Mouse (Mus musculus) CH12.LX (cell line): ENCODE measurements at regions not wholly inside any gene's neighbourhood (a gene's known extent, or its start where the extent isn't known, plus 50 kb on each side); places are given as distances from the start of the nearest gene placed in this dataset.

Experiments used
- DNase-seq: peaks from one replicate; pipeline ENCODE4 v3.0.0-alpha.2; 2013; ENCODE audit errors: extremely low read depth
- H3K27ac ChIP-seq: 2 replicates; pipeline ENCODE4 v1.5.1; 2012; ENCODE audit warnings: low read depth, mild to moderate bottlenecking, control low read depth, moderate library complexity; ENCODE audit not compliant: insufficient read depth
- H3K27me3 ChIP-seq: replicated peaks from 2 replicates; pipeline ENCODE3; 2012; ENCODE audit warnings: inconsistent platforms
- H3K36me3 ChIP-seq, 2 experiments: replicated peaks in 1 of 2; 2 replicates each; pipeline versions ENCODE3 to v1.6.1; 2012; ENCODE audit warnings: inconsistent platforms in 1 of 2, low read length in 1 of 2, mild to moderate bottlenecking in 1 of 2, mixed read lengths in 1 of 2, moderate library complexity in 1 of 2; ENCODE audit not compliant: control insufficient read depth in 1 of 2, insufficient read depth in 1 of 2
- H3K4me1 ChIP-seq, 2 experiments: 2 replicates each; pipeline ENCODE4 v1.6.1; 2012; ENCODE audit warnings: inconsistent platforms in 1 of 2, moderate library complexity in 1 of 2; ENCODE audit not compliant: insufficient read depth in 2 of 2, control insufficient read depth in 1 of 2
- H3K4me2 ChIP-seq: 2 replicates; pipeline ENCODE4 v1.6.1; 2012; ENCODE audit warnings: low read depth, mild to moderate bottlenecking, control low read depth; ENCODE audit not compliant: poor library complexity, insufficient read depth, severe bottlenecking
- H3K4me3 ChIP-seq, 3 experiments: fragments of 150-350 bp in 1 of 3; sonication (generic) in 1 of 3; replicated peaks in 1 of 3; 2 replicates each; pipeline versions ENCODE3 to v1.5.1; 2011 to 2012; ENCODE audit warnings: low read depth in 2 of 3, low read length in 2 of 3, mild to moderate bottlenecking in 2 of 3, moderate library complexity in 2 of 3, control low read depth in 1 of 3, improper control_type of control experiment in 1 of 3, inconsistent platforms in 1 of 3, mixed read lengths in 1 of 3; ENCODE audit not compliant: poor library complexity in 1 of 3
- H3K79me2 ChIP-seq: replicated peaks from 2 replicates; pipeline ENCODE4 v1.6.1; 2012; ENCODE audit warnings: mild to moderate bottlenecking, moderate library complexity; ENCODE audit not compliant: control insufficient read depth, poor library complexity, insufficient read depth, severe bottlenecking; ENCODE audit errors: extremely low read depth
- H3K9ac ChIP-seq: 2 replicates; pipeline ENCODE4 v1.6.1; 2012; ENCODE audit warnings: low read depth, mild to moderate bottlenecking, control low read depth, moderate library complexity; ENCODE audit not compliant: insufficient read depth
- H3K9me3 ChIP-seq: replicated peaks from 2 replicates; pipeline ENCODE3; 2012; ENCODE audit warnings: low read length, inconsistent platforms, mixed read lengths
- BHLHE40 ChIP-seq: IDR thresholded peaks from 2 replicates; pipeline ENCODE4 v1.6.1; 2011; ENCODE audit warnings: mild to moderate bottlenecking, low read depth, low read length, improper control_type of control experiment
- CHD1 ChIP-seq: IDR thresholded peaks from 2 replicates; pipeline ENCODE4 v1.6.1; 2012; ENCODE audit warnings: low read depth, low read length, improper control_type of control experiment, inconsistent platforms
- CHD2 ChIP-seq: IDR thresholded peaks from 2 replicates; pipeline ENCODE4 v1.6.1; 2011; ENCODE audit warnings: low read length, improper control_type of control experiment
- CTCF ChIP-seq, 2 experiments: IDR thresholded peaks in 1 of 2; conservative IDR thresholded peaks in 1 of 2; 2 replicates each; pipeline ENCODE4 v1.5.1; 2011 to 2012; ENCODE audit warnings: low read depth in 2 of 2, low read length in 2 of 2, improper control_type of control experiment in 1 of 2, inconsistent platforms in 1 of 2, mild to moderate bottlenecking in 1 of 2, moderate library complexity in 1 of 2
- E2F4 ChIP-seq: IDR thresholded peaks from 2 replicates; pipeline ENCODE4 v1.6.1; 2011; ENCODE audit warnings: low read depth, low read length, improper control_type of control experiment; ENCODE audit not compliant: insufficient replicate concordance
- ELF1 ChIP-seq: IDR thresholded peaks from 2 replicates; pipeline ENCODE4 v1.6.1; 2014; ENCODE audit warnings: low read depth, mild to moderate bottlenecking, inconsistent platforms, low read length, improper control_type of control experiment
- HCFC1 ChIP-seq: IDR thresholded peaks from 2 replicates; pipeline ENCODE4 v1.6.1; 2012; ENCODE audit warnings: low read depth, mild to moderate bottlenecking, inconsistent platforms, low read length, improper control_type of control experiment
- IRF4 ChIP-seq: IDR thresholded peaks from 2 replicates; pipeline ENCODE4 v1.6.1; 2014; ENCODE audit warnings: low read depth, mild to moderate bottlenecking, inconsistent platforms, low read length, improper control_type of control experiment
- JUN ChIP-seq: IDR thresholded peaks from 2 replicates; pipeline ENCODE4 v1.6.1; 2011; ENCODE audit warnings: low read depth, mild to moderate bottlenecking, low read length, improper control_type of control experiment, moderate library complexity; ENCODE audit not compliant: insufficient read depth
- JUND ChIP-seq: conservative IDR thresholded peaks from 2 replicates; pipeline ENCODE4 v1.6.1; 2011; ENCODE audit warnings: low read depth, low read length, improper control_type of control experiment
- KAT2A ChIP-seq: IDR thresholded peaks from 2 replicates; pipeline ENCODE4 v1.6.1; 2012; ENCODE audit warnings: low read length, improper control_type of control experiment, inconsistent platforms; ENCODE audit not compliant: insufficient replicate concordance
- MAFK ChIP-seq: IDR thresholded peaks from 2 replicates; pipeline ENCODE4 v1.6.1; 2011; ENCODE audit warnings: low read length, improper control_type of control experiment; ENCODE audit not compliant: insufficient replicate concordance
- MAZ ChIP-seq: IDR thresholded peaks from 2 replicates; pipeline ENCODE4 v1.6.1; 2012; ENCODE audit warnings: low read depth, mild to moderate bottlenecking, inconsistent platforms, low read length, improper control_type of control experiment, moderate library complexity
- MEF2A ChIP-seq: IDR thresholded peaks from 2 replicates; pipeline ENCODE4 v1.6.1; 2014; ENCODE audit warnings: low read depth, mild to moderate bottlenecking, inconsistent platforms, low read length, improper control_type of control experiment, borderline replicate concordance
- MYC ChIP-seq: IDR thresholded peaks from 2 replicates; pipeline ENCODE4 v1.6.1; 2011; ENCODE audit warnings: low read depth, mild to moderate bottlenecking, improper control_type of control experiment, low read length
- NRF1 ChIP-seq: IDR thresholded peaks from 2 replicates; pipeline ENCODE4 v1.6.1; 2014; ENCODE audit warnings: low read depth, mild to moderate bottlenecking, inconsistent platforms, low read length, improper control_type of control experiment, moderate library complexity
- PAX5 ChIP-seq: IDR thresholded peaks from 2 replicates; pipeline ENCODE4 v1.6.1; 2012; ENCODE audit warnings: low read length, inconsistent platforms, mixed read lengths
- POLR2A ChIP-seq: IDR thresholded peaks from 2 replicates; pipeline ENCODE4 v1.6.1; 2011; ENCODE audit warnings: low read depth, mild to moderate bottlenecking, improper control_type of control experiment, low read length
- POLR2AphosphoS2 ChIP-seq: IDR thresholded peaks from 2 replicates; pipeline ENCODE4 v1.6.1; 2011; ENCODE audit warnings: low read depth, low read length, improper control_type of control experiment
- RAD21 ChIP-seq: IDR thresholded peaks from 2 replicates; pipeline ENCODE4 v1.6.1; 2011; ENCODE audit warnings: low read depth, mild to moderate bottlenecking, low read length, improper control_type of control experiment, moderate library complexity
- SIN3A ChIP-seq: IDR thresholded peaks from 2 replicates; pipeline ENCODE4 v1.6.1; 2012; ENCODE audit warnings: low read length, improper control_type of control experiment, inconsistent platforms
- TBP ChIP-seq: conservative IDR thresholded peaks from 2 replicates; pipeline ENCODE4 v1.6.1; 2011; ENCODE audit warnings: low read depth, low read length, improper control_type of control experiment
- UBTF ChIP-seq: IDR thresholded peaks from 2 replicates; pipeline ENCODE4 v1.6.1; 2012; ENCODE audit warnings: low read depth, mild to moderate bottlenecking, inconsistent platforms, low read length, improper control_type of control experiment, moderate library complexity
- USF1 ChIP-seq: IDR thresholded peaks from 2 replicates; pipeline ENCODE4 v1.6.1; 2014; ENCODE audit warnings: low read depth, mild to moderate bottlenecking, inconsistent platforms, low read length, improper control_type of control experiment
- USF2 ChIP-seq: conservative IDR thresholded peaks from 2 replicates; pipeline ENCODE4 v1.6.1; 2011; ENCODE audit warnings: low read depth, low read length, improper control_type of control experiment
- ZC3H11A ChIP-seq: IDR thresholded peaks from 2 replicates; pipeline ENCODE4 v1.6.1; 2012; ENCODE audit warnings: low read depth, mild to moderate bottlenecking, inconsistent platforms, low read length, improper control_type of control experiment
- ZMIZ1 ChIP-seq: IDR thresholded peaks from 2 replicates; pipeline ENCODE4 v1.6.1; 2012; ENCODE audit warnings: low read depth, mild to moderate bottlenecking, inconsistent platforms, low read length, improper control_type of control experiment
- ZNF384 ChIP-seq: IDR thresholded peaks from 2 replicates; pipeline ENCODE4 v1.6.1; 2012; ENCODE audit warnings: low read depth, low read length, improper control_type of control experiment, inconsistent platforms
- dilution Hi-C: fragments of 300-500 bp; cut with MboI; formaldehyde crosslinking; loops from 2 replicates; pipeline ENCODE4 v1.14.3; 2020; ENCODE audit warnings: low sequenced_read_pairs; ENCODE audit not compliant: extremely low pct_unique_long_range_greater_than_20kb, extremely low pct_ligation_motif_present
- in situ Hi-C: fragments of 300-500 bp; cut with MboI; formaldehyde crosslinking; loops from 3 replicates; pipeline ENCODE4 v1.14.3; 2019; ENCODE audit warnings: low sequenced_read_pairs, low pct_ligation_motif_present, low pct_unique_long_range_greater_than_20kb, mixed read lengths

DNA sequence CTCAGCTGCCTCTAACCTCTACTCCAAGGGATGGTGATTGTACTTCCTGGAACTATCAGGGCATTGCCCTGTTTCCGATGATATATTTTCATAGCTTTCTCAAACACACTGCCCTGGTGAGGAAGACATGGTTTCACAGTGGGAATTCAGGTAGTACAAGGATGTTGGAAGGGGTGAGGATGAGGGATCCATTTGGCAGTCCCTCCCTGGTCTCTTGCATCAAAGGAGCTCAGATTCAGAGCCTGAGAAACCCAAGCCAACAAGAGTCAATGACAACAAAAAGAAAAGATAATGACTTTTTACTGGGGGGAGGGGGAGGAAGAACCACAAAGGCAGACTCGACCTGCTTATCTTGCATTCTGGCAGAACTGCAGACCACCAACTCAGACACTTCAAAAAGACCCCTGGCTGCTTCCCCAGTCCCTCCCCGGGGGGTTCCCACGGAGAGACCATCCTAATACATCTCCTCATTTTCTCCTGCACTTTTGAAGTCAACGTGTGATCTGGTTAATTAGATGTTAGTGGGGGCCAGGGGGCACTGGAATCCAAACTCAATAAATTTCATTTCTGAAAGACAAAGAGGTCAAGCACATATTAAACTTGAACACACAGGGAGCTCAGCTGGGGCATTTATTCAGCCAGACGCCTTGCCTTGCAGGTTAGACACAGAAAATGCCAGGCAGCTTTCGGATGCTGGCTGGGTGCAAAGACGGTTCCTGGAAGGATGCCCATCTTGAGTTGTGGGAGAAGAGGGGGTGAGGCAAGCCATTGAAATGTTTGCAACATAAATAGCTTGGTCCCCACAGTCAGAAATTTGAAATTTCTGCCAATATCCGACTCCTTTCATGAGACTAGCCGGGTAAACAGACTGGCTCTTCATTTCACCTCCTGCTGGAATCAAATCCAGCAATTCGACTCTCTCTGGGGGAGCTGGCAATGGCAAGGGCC is 162.9 kb upstream of the Cdh5 start:
- dilution Hi-C loops, result no loop called here
- TF ChIP-seq ZC3H11A, result no peak
- TF ChIP-seq CHD2, result no peak
- TF ChIP-seq HCFC1, result no peak
- TF ChIP-seq BHLHE40, result no peak
- TF ChIP-seq USF1, result no peak
- no peak for TF ChIP-seq MEF2A
- no peak for TF ChIP-seq RAD21
- TF ChIP-seq E2F4, result no peak
- no peak for TF ChIP-seq ZNF384
- TF ChIP-seq TBP, result no peak
- TF ChIP-seq ELF1, result no peak
- no peak for TF ChIP-seq PAX5
- no peak for TF ChIP-seq JUND
- TF ChIP-seq UBTF, result no peak
- TF ChIP-seq MAZ, result no peak
- no peak overlapping the region for H3K4me2 ChIP-seq
- no peak for DNase-seq
- H3K79me2 ChIP-seq, result no peaks in the 10 kb centered on the region
- H3K27ac ChIP-seq, result no peak overlapping the region
- no peak overlapping the region for H3K9ac ChIP-seq
- H3K4me1 ChIP-seq, result peaks cover 0 to 21% of the 10 kb centered on the region in 2 experiments; a peak in 2 of 4 replicates
- H3K9me3 ChIP-seq, result peaks cover 6% of the 10 kb centered on the region
- H3K36me3 ChIP-seq, result no peaks in the 10 kb centered on the region
- H3K4me3 ChIP-seq, result no peak overlapping the region
- in situ Hi-C loops, result no loop called here
- no peaks in the 10 kb centered on the region for H3K27me3 ChIP-seq

DNA sequence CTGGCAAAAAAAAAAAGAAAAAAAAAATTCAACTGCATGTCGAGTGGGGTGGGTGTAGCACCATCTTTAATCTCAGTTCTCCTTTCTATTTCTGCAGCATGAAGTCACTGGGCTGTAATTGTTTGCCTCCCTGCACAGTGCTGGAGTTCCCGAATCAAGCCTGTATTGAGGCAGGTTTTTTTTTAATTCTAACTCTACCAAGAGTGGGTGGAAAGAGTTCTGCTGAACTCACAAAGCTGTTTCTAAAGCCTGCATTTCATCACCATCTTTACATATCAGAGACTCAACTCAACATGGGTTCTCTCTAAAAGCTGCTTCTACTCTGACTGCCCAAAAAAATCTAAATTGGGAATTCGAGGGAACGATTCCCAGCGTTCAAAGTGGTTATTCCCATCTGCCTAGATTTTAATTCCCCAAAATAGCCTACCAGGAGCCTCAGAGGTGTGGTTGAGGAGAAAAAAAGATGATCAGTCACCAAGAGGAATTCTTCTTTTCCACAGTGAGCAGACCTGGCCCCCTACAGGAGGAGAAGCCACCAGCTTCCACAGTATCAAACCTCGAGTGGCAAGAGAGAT is 160.4 kb upstream of the Cdh5 start:
- peak overlapping the region; percentile 38; the same call in 1 of the 2 replicates for H3K27ac ChIP-seq
- H3K9ac ChIP-seq, result no peak overlapping the region
- H3K79me2 ChIP-seq, result no peaks in the 10 kb centered on the region
- peaks cover 0 to 21% of the 10 kb centered on the region in 2 experiments; a peak in 2 of 4 replicates for H3K4me1 ChIP-seq
- in situ Hi-C loops, result no loop called here
- peak overlapping the region; percentile 69 for H3K4me2 ChIP-seq
- no peaks in the 10 kb centered on the region for H3K27me3 ChIP-seq
- DNase-seq, result peak; percentile 70
- no peak overlapping the region for H3K4me3 ChIP-seq
- no peaks in the 10 kb centered on the region for H3K36me3 ChIP-seq
- peaks cover 6% of the 10 kb centered on the region for H3K9me3 ChIP-seq
- dilution Hi-C loops, result no loop called here
- TF ChIP-seq CHD1, result no peak
- TF ChIP-seq TBP, result no peak
- no peak for TF ChIP-seq POLR2AphosphoS2
- no peak for TF ChIP-seq SIN3A
- peak; percentile 97 for TF ChIP-seq ZNF384
- no peak for TF ChIP-seq USF1
- 0 out of 2 replicates have a peak, but pooled peaks have one; percentile 52 for TF ChIP-seq MYC
- TF ChIP-seq BHLHE40, result peak; percentile 36
- no peak for TF ChIP-seq MAFK
- no peak for TF ChIP-seq NRF1
- TF ChIP-seq MAZ, result no peak
- no peak for TF ChIP-seq ZMIZ1
- TF ChIP-seq ZC3H11A, result no peak
- TF ChIP-seq POLR2A, result no peak
- TF ChIP-seq CHD2, result peak; percentile 30; the same call in 1 of the 2 replicates
- no peak for TF ChIP-seq E2F4
- peak; percentile 98 for TF ChIP-seq JUN
- no peak for TF ChIP-seq PAX5
- TF ChIP-seq USF2, result no peak
- no peak for TF ChIP-seq ELF1
- TF ChIP-seq KAT2A, result no peak
- TF ChIP-seq CTCF (conservative IDR thresholded peaks at IDR 0.05 in 1 of 2, IDR thresholded peaks at IDR 0.05 in 1 of 2; ENCODE audit: low read depth in 2 of 2, low read length in 2 of 2), result 0 out of 4 replicates have a peak, but pooled peaks of 1 of the 2 experiments have one; percentile 6
- TF ChIP-seq MEF2A, result peak; percentile 100
- peak; percentile 93 for TF ChIP-seq IRF4
- TF ChIP-seq JUND, result peak; percentile 78
